Mouse (Mus musculus) retina, adult 2 months (tissue): ENCODE measurements around the gene Smarcal1.

ENCODE experiments used
- DNase-seq: peaks from one replicate; pipeline ENCODE4 v3.0.0-alpha.2; 2012; ENCODE audit warnings: low read depth, low spot score

The Smarcal1 gene

GRCm38 (mm10) chr1:72590636-72591035, 7.6 kb downstream of the Smarcal1 start:
- DNase-seq = no peak

GRCm38 (mm10) chr1:72592350-72592749, 9.3 kb downstream of the Smarcal1 start:
- DNase-seq = no peak

- no peak for DNase-seq
Observed at GRCm38 (mm10) chr1:72593340-72593951, 10.4 kb downstream of the Smarcal1 start.

GRCm38 (mm10) chr1:72595686-72596085, 12.6 kb downstream of the Smarcal1 start:
- DNase-seq = no peak

GRCm38 (mm10) chr1:72596231-72596630, 13.2 kb downstream of the Smarcal1 start:
- no peak for DNase-seq

- no peak for DNase-seq
Observed at GRCm38 (mm10) chr1:72599146-72600101, 16.4 kb downstream of the Smarcal1 start.

GRCm38 (mm10) chr1:72600778-72601177, 17.7 kb downstream of the Smarcal1 start:
- no peak for DNase-seq

GRCm38 (mm10) chr1:72601233-72601632, 18.2 kb downstream of the Smarcal1 start:
- no peak for DNase-seq

GRCm38 (mm10) chr1:72602186-72602585, 19.1 kb downstream of the Smarcal1 start:
- no peak for DNase-seq

- no peak for DNase-seq
Observed at GRCm38 (mm10) chr1:72602803-72603202, 19.8 kb downstream of the Smarcal1 start.

GRCm38 (mm10) chr1:72606186-72606673, 23.2 kb downstream of the Smarcal1 start:
- DNase-seq = no peak

- DNase-seq = no peak
Observed at GRCm38 (mm10) chr1:72609129-72609528, 26.1 kb downstream of the Smarcal1 start.

GRCm38 (mm10) chr1:72609887-72610877, 27.1 kb downstream of the Smarcal1 start:
- no peak for DNase-seq

- DNase-seq = no peak
Observed at GRCm38 (mm10) chr1:72612172-72612571, 29.1 kb downstream of the Smarcal1 start.

GRCm38 (mm10) chr1:72635221-72635620, 52.2 kb downstream of the Smarcal1 start:
- no peak for DNase-seq

- peak; percentile 64 for DNase-seq
Observed at GRCm38 (mm10) chr1:72640658-72641410, 57.8 kb downstream of the Smarcal1 start.

- DNase-seq = no peak
Observed at GRCm38 (mm10) chr1:72673070-72673469, 90.0 kb downstream of the Smarcal1 start.
